Mouse (Mus musculus) liver, embryonic 14.5 days (tissue): ENCODE results near the gene Igf2bp2.

Experiments used
- CTCF ChIP-seq: IDR thresholded peaks from 2 replicates; pipeline ENCODE4 v1.5.1; 2016; ENCODE audit warnings: antibody characterized with exemption, low read depth, control low read depth
- EP300 ChIP-seq: IDR thresholded peaks from 2 replicates; pipeline ENCODE4 v1.6.1; 2016; ENCODE audit warnings: antibody characterized with exemption, low read depth

DNA sequence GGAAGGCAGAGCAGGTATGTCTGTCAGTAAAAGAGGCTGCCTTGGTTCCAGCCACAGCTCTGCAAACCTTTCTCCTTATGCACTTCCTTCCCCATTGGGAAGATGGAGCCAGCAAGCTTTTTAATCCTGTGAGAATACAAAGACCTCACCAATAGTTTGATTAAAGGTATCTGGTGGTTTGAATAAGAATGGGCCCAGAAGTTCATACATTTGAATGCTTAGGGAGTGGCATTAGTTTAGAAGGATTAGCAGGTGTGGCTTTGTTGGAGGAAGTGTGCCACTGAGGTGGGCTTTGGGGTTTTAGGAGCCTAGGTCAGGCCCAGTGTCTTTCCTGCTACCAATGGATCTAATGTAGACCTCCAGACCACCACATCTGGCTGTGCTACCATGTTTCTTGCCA is 97.6 kb downstream of the Igf2bp2 start:
- TF ChIP-seq CTCF (no peak), EP300 (no peak)
